Mouse (Mus musculus): ENCODE results near the gene Gm8660. TPM values are rescaled to one million over a fixed set of nuclear protein-coding genes. Genes with fewer than 3 reads are reported as not detected.
"Not testable (repeated sequence)": the region's sequence is repeated elsewhere in the genome, so short reads cannot be mapped to it uniquely, and the experiment has no call there.

Gene Gm8660
- not detected for total RNA-seq (2021)

DNA sequence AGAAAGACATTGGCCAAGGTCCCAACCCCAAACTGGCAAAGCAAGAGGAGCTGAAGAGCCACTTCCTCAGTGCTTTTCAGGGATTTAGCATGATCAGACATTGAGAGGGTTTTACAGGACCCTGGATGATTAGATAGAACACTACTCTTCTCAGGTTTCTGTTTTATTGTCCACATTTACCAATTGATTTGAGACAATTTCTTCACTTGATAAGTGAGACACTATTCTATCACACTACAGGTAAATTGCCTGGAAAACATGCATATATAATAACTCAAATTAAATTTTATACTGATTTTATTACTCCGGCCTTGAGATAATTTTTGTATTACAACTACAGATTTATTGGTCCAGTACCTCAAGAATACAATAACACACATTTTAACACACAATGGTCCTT lies at the start of gene Gm8660:
Gene Gm8660, minus strand, starts transcription at position 101 of the 400 bp plus-strand sequence.
- DNase-seq, result not testable (repeated sequence)

GRCm38 (mm10) chr7:22413283-22413682 lies 42.4 kb upstream of the Gm8660 start, which contains the start of gene Vmn1r148:
Vmn1r148 (plus strand) TSS chr7:22413583.
- DNase-seq, result not testable (repeated sequence)

DNA sequence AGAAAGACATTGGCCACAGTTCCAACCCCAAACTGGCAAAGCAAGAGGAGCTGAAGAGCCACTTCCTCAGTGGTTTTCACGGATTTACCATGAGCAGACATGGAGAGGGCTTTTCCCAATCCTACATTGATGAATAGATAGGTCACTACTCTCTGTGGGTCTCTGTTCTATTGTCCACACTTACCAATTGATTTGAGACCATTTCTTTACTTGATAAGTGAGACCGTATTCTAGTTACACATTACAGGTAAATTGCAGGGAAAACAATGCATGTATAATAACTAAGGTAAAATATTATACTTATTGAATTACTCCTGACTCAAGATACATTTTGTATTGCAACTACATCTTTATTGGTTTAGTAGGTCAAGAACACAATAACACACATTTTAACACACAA lies 41.2 kb downstream of the Gm8660 start, which contains the start of gene Gm4187:
Gene Gm4187, minus strand, starts transcription at position 101 of the 400 bp plus-strand sequence.
- not testable (repeated sequence) for DNase-seq

Other genes with a start within 250 kb of the Gm8660 start
- not detected for gene Gm10666, start 236.3 kb downstream of the Gm8660 start, total RNA-seq (2021)
- not detected for gene Vmn1r142, start 207.0 kb downstream of the Gm8660 start, total RNA-seq (2021)
- gene Vmn1r143, start 181.7 kb downstream of the Gm8660 start, total RNA-seq (2021), result not detected
- not detected for gene Gm8653, start 169.8 kb downstream of the Gm8660 start, total RNA-seq (2021)
- not detected for gene Gm8453, start 141.6 kb downstream of the Gm8660 start, total RNA-seq (2021)
- not detected for gene Gm4187, start 41.3 kb downstream of the Gm8660 start, total RNA-seq (2021)
- gene Vmn1r148, start 42.5 kb upstream of the Gm8660 start, total RNA-seq (2021), result not detected
- gene Vmn1r149, start 67.2 kb upstream of the Gm8660 start, total RNA-seq (2021), result not detected
- gene Gm10665, start 93.0 kb upstream of the Gm8660 start, total RNA-seq (2021), result not detected
- not detected for gene Vmn1r151, start 128.6 kb upstream of the Gm8660 start, total RNA-seq (2021)
- not detected for gene Vmn1r152, start 151.9 kb upstream of the Gm8660 start, total RNA-seq (2021)
- gene Gm8677, start 163.8 kb upstream of the Gm8660 start, total RNA-seq (2021), result not detected
- gene Gm4201, start 194.3 kb upstream of the Gm8660 start, total RNA-seq (2021), result not detected
- gene Gm4565, start 217.1 kb upstream of the Gm8660 start, total RNA-seq (2021), result not detected

Measured in layer of hippocampus, postnatal 36 days (tissue).